Mouse (Mus musculus) lung, embryonic 16.5 days (tissue): ENCODE results near the gene Slc2a1. TPM values are rescaled to one million over a fixed set of nuclear protein-coding genes. Genes with fewer than 3 reads are reported as not detected.

ENCODE experiments used
- ATAC-seq: fragments of 200-750 bp; cut with Nextera tagmentation; 2 replicates; pipeline ENCODE4 v1.8.0; 2017; ENCODE audit warnings: low read depth, mild to moderate bottlenecking, moderate library complexity
- H3K27ac ChIP-seq: fragments of 300-500 bp; sonication (generic); 2 replicates; pipeline ENCODE4 v1.5.1; 2014; ENCODE audit warnings: mild to moderate bottlenecking, control low read depth, low read length
- H3K27me3 ChIP-seq: fragments of 300-500 bp; sonication (generic); 2 replicates; pipeline ENCODE4 v1.6.1; 2014; ENCODE audit warnings: low read depth, low read length, mixed read lengths; ENCODE audit not compliant: control insufficient read depth, insufficient read depth
- H3K36me3 ChIP-seq: fragments of 300-500 bp; sonication (generic); 2 replicates; pipeline ENCODE4 v1.6.1; 2014; ENCODE audit warnings: low read length; ENCODE audit not compliant: control insufficient read depth, insufficient read depth
- H3K4me1 ChIP-seq: fragments of 300-500 bp; sonication (generic); replicated peaks from 2 replicates; pipeline ENCODE4 v1.6.1; 2014; ENCODE audit warnings: low read length, mixed read lengths; ENCODE audit not compliant: control insufficient read depth, insufficient read depth
- H3K4me2 ChIP-seq: fragments of 300-500 bp; sonication (generic); 2 replicates; pipeline ENCODE4 v1.6.1; 2014; ENCODE audit warnings: low read depth, low read length, control low read depth
- H3K4me3 ChIP-seq: fragments of 300-500 bp; sonication (generic); 2 replicates; pipeline ENCODE4 v1.5.1; 2014; ENCODE audit warnings: mild to moderate bottlenecking, low read length, control low read depth
- H3K9ac ChIP-seq: fragments of 300-500 bp; sonication (generic); 2 replicates; pipeline ENCODE4 v1.6.1; 2014; ENCODE audit warnings: low read length, control low read depth
- H3K9me3 ChIP-seq: fragments of 300-500 bp; sonication (generic); 2 replicates; pipeline ENCODE4 v1.6.1; 2016; ENCODE audit warnings: low read length; ENCODE audit not compliant: control insufficient read depth
- WGBS: fragments of 180-500 bp; shearing (Covaris S2); extraction: QIAGEN DNeasy Blood & Tissue Kit; methylation state at CpG from one replicate; pipeline ENCODE4 v1.1.7; 2014; 5-methylcytosine and 5-hydroxymethylcytosine counted together
- polyA plus RNA-seq: library from polyadenylated mRNA; unstranded; fragments of >200 nt; fragmentation: Nextera tagmentation; extraction: Ambion mirVana; gene quantifications from 2 replicates; pipeline ENCODE4 v1.2.1, GENCODE M21; 2015

The Slc2a1 gene
- polyA plus RNA-seq, 1 experiment from 2014 or later = 95.7 TPM

DNA sequence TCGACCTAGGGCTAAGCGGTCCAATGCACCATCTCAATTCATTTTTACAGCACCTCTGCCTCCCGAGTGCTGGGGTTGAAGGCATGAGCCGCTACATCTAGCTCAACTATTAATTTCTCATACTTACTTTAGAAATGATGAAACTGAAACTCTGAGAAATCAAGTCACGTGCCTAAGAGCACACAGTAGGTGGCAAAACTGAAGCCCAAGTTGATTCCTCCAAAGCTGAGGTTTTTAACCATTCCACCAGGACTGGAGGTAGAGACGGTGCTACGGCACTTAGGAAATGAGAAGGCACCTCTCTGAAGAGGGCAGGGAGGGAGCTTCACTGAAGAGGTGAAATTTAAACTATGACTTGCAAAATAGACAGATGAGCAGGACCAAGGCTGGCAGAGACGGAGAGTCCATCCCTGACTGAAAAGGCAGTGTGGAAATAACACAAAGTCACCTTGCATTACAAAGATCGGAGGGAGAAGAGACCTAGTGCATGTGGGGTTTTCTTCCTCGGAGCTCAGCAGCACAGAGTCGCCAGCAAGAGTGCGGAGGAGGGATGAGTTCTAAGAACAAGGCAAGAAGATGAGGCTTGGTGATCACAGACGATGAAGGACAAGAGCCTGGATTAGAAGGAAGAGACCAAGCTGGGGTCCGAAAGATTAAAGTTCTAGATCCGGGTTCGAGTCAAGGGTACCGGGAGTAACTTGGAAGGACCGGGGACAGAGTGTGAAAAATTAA is 64.6 kb downstream of the Slc2a1 start:
- no peak for ATAC-seq
- Histone ChIP-seq H3K4me3 (peak overlapping the region; percentile 85), H3K27me3 (no peaks in the 10 kb centered on the region), H3K9ac (peak overlapping the region; percentile 91), H3K36me3 (peaks cover 17% of the 10 kb centered on the region), H3K4me2 (peak overlapping the region; percentile 94), H3K4me1 (peaks cover 7% of the 10 kb centered on the region; the same call in 1 of the 2 replicates), H3K27ac (peak overlapping the region; percentile 48), H3K9me3 (no peaks in the 10 kb centered on the region)
- 27% methylated on average over 18 of the region's 18 CpGs for WGBS

GRCm38 (mm10) chr4:119173851-119174453 is 65.4 kb downstream of the Slc2a1 start, which contains the start of gene Zfp691:
Gene Zfp691, minus strand, starts transcription at chr4:119174195.
- Histone ChIP-seq H3K27me3 (no peaks in the 10 kb centered on the region), H3K4me3 (peak within 1 kb of the TSS; percentile 85), H3K9me3 (no peaks in the 10 kb centered on the region), H3K4me2 (peak within 1 kb of the TSS; percentile 94), H3K9ac (peak within 1 kb of the TSS; percentile 91), H3K27ac (peak within 1 kb of the TSS; percentile 48), H3K4me1 (peaks cover 7% of the 10 kb centered on the region; the same call in 1 of the 2 replicates), H3K36me3 (peaks cover 14% of the 10 kb centered on the region)
- under 1% methylated on average over 40 of the region's 40 CpGs for WGBS
- ATAC-seq = peak; percentile 100

DNA sequence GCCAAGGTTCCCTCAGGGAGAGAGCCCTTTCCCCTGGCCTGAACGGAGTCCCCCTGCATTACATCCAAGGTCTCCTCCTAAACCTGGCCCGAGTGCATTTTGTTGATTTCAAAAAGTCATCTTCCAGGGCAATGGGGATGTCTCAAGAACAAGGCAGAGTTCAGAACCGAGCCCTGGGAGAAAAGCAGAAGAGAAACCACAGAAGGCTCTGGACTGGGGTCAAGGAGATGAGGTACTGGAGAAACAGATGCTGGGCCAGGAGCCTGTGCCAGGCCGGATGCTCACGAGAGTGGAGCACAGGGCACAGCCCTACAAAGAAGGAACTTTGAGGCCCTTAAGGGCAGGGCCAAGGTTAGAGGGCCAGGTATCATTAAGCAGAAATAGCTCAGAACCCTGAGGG is 69.2 kb downstream of the Slc2a1 start:
- no peak overlapping the region for H3K9ac ChIP-seq
- H3K4me2 ChIP-seq = no peak overlapping the region
- no peak for ATAC-seq
- no peak overlapping the region for H3K4me3 ChIP-seq
- H3K9me3 ChIP-seq = no peaks in the 10 kb centered on the region
- WGBS = 71% methylated on average over 5 of the region's 5 CpGs
- no peak overlapping the region for H3K27ac ChIP-seq
- H3K4me1 ChIP-seq = peaks cover 7% of the 10 kb centered on the region; the same call in 1 of the 2 replicates
- no peaks in the 10 kb centered on the region for H3K36me3 ChIP-seq
- H3K27me3 ChIP-seq = no peaks in the 10 kb centered on the region

DNA sequence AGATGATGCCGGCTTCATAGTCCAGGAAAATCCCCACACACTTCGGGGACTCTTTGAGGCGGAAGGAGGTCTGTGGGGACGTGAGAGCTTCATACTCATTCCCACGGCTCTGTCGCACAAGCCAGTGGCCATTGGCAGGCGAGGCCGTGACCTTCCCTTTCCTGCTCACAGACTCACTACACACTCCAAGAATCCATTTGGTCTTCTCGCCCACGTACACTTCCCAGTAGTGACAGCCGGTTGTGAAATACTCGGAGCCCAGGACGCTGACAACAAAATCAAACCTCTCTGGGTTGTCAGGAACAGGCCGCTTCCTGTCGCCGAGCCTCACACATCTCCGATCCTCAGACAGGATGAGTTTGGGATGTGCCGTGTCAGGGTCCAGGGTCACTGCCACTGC is 69.8 kb downstream of the Slc2a1 start:
- Histone ChIP-seq H3K27ac (no peak overlapping the region), H3K9ac (no peak overlapping the region), H3K27me3 (no peaks in the 10 kb centered on the region), H3K4me2 (no peak overlapping the region), H3K9me3 (no peaks in the 10 kb centered on the region), H3K4me1 (peaks cover under 1% of the 10 kb centered on the region; the same call in 1 of the 2 replicates), H3K36me3 (no peaks in the 10 kb centered on the region), H3K4me3 (no peak overlapping the region)
- WGBS = 43% methylated on average over 18 of the region's 18 CpGs
- no peak for ATAC-seq

DNA sequence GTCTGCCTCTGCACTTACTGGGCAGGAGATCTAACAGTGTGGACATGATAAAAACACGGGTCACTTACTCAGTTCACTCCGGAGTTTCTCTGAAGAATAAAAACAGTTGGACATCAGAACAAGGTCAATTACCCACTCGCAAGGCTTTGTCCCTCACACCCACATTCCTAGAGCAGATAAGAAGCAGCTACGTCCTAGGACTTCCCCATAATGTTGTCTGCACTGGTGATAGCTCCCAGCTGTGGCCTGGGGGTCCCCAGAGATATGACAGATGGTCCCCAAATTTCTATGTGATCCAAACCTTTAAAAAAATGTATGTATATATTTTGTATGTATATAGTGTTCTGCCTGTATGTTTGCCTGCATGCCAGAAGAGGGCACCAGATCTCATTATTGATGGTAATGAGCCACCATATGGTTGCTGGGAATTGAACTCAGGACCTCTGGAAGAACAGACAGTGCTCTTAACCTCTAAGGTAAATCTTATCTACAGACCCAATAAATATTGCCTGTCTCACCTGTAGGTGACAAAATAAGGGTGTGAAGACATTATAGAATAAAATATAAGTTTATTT is 71.7 kb downstream of the Slc2a1 start:
- Histone ChIP-seq H3K4me1 (no peaks in the 10 kb centered on the region), H3K27ac (no peak overlapping the region), H3K36me3 (no peaks in the 10 kb centered on the region), H3K4me3 (no peak overlapping the region), H3K9me3 (no peaks in the 10 kb centered on the region), H3K27me3 (no peaks in the 10 kb centered on the region), H3K9ac (no peak overlapping the region), H3K4me2 (no peak overlapping the region)
- WGBS = 40% methylated on average over 4 of the region's 4 CpGs
- ATAC-seq = no peak

DNA sequence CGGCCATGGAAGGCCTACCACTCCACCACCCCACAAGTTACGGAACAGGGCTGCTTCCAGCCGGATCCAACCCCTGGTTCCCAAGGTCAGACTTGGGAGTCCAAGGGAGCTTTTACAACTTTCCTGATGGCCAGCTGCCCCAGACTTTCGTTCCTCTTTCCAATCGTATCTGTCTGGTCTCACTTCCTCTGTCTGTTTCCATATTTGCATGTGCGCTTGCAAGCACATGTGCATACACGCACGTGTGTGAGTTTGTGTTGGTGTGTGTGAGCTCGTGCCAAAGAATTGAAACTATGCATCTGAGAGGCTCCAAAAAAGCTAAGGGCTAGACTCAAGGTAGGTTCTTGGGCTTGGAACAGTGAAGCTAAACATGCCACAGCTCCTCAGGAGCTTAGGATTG is 72.9 kb downstream of the Slc2a1 start:
- H3K36me3 ChIP-seq = no peaks in the 10 kb centered on the region
- no peak for ATAC-seq
- no peak overlapping the region for H3K4me3 ChIP-seq
- H3K9ac ChIP-seq = no peak overlapping the region
- H3K9me3 ChIP-seq = no peaks in the 10 kb centered on the region
- 73% methylated on average over 9 of the region's 9 CpGs for WGBS
- H3K27me3 ChIP-seq = no peaks in the 10 kb centered on the region
- no peaks in the 10 kb centered on the region for H3K4me1 ChIP-seq
- H3K27ac ChIP-seq = no peak overlapping the region
- H3K4me2 ChIP-seq = no peak overlapping the region

DNA sequence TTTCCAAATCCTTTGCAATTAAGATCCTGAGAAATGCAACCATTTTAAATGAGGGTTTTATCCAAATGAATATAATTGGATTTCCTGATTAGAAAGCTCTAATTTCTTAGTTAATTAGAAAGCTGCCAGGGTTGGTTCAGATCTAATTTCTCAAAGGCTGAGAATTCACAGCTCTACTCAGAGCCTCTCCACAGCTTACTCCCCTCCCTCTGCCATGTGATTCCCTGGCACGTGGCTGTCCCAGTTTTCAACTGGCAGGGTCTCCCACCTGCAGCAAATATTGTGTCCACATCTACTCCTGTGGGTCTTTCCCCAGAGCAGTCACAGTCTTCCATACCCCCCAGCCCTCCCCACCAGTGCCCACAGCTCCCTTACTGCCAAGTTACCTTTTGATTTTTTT is 75.0 kb downstream of the Slc2a1 start:
- WGBS = 28% methylated on average over 1 of the region's 1 CpGs
- no peak overlapping the region for H3K9ac ChIP-seq
- H3K27ac ChIP-seq = no peak overlapping the region
- H3K9me3 ChIP-seq = no peaks in the 10 kb centered on the region
- no peaks in the 10 kb centered on the region for H3K36me3 ChIP-seq
- H3K4me2 ChIP-seq = no peak overlapping the region
- no peaks in the 10 kb centered on the region for H3K4me1 ChIP-seq
- no peak overlapping the region for H3K4me3 ChIP-seq
- no peaks in the 10 kb centered on the region for H3K27me3 ChIP-seq
- ATAC-seq = no peak

DNA sequence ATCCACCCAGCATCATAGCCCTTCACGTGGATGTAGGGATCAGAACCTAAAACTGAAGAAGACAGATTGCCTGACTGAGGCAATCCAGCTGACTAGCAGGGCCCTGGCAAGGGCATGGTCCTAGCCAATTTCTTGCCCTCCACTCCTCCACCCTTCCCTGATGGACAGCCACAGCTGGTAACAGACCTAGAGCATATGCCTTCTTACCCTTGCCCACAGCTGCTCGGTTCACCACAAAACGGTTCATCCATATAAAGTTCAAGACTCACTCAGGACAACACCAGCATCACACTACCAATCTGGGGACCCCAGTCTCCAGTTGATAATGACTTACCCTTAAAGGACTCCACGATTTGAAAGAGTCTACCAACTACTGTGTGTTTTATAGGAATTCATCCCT is 77.3 kb downstream of the Slc2a1 start:
- Histone ChIP-seq H3K36me3 (no peaks in the 10 kb centered on the region), H3K4me3 (no peak overlapping the region), H3K9ac (no peak overlapping the region), H3K4me2 (no peak overlapping the region), H3K9me3 (no peaks in the 10 kb centered on the region), H3K4me1 (no peaks in the 10 kb centered on the region), H3K27me3 (no peaks in the 10 kb centered on the region), H3K27ac (no peak overlapping the region)
- 66% methylated on average over 4 of the region's 4 CpGs for WGBS
- ATAC-seq = no peak
